Mouse (Mus musculus): ENCODE measurements around the gene Krt34.

Gene Krt34

GRCm38 (mm10) chr11:100041454-100041853 is at the start of gene Krt34:
Gene Krt34 (minus strand): TSS chr11:100041554.
- DNase-seq, result no peak

- DNase-seq, result no peak
Observed at GRCm38 (mm10) chr11:100088378-100089025, 47.1 kb upstream of the Krt34 start.

GRCm38 (mm10) chr11:100087861-100088260 is 46.5 kb upstream of the Krt34 start, which contains the start of gene Krt32:
Gene Krt32 (minus strand): TSS chr11:100088226.
- no peak for DNase-seq

GRCm38 (mm10) chr11:100073873-100074272 is 32.5 kb upstream of the Krt34 start:
- no peak for DNase-seq

GRCm38 (mm10) chr11:100067293-100068036 is 26.1 kb upstream of the Krt34 start:
- DNase-seq, result no peak

GRCm38 (mm10) chr11:100066236-100067010 is 25.1 kb upstream of the Krt34 start:
- no peak for DNase-seq

GRCm38 (mm10) chr11:100058875-100059274 is 17.5 kb upstream of the Krt34 start:
- no peak for DNase-seq

GRCm38 (mm10) chr11:100055686-100056655 is 14.6 kb upstream of the Krt34 start:
- DNase-seq, result no peak

- DNase-seq, result no peak
Observed at GRCm38 (mm10) chr11:100050451-100050850, 9.1 kb upstream of the Krt34 start, which contains the start of gene Krt31. Gene Krt31 (minus strand): TSS chr11:100050551.

- DNase-seq, result no peak
Observed at GRCm38 (mm10) chr11:100047193-100047592, 5.8 kb upstream of the Krt34 start.

GRCm38 (mm10) chr11:100046303-100046866 is 5.0 kb upstream of the Krt34 start:
- DNase-seq, result no peak

GRCm38 (mm10) chr11:100029768-100030167 is 11.6 kb downstream of the Krt34 start, which contains the start of gene Krt33b:
Gene Krt33b (minus strand): TSS chr11:100029868.
- no peak for DNase-seq

GRCm38 (mm10) chr11:100021438-100021837 is 19.9 kb downstream of the Krt34 start:
- DNase-seq, result no peak

- no peak for DNase-seq
Observed at GRCm38 (mm10) chr11:100019466-100019865, 21.9 kb downstream of the Krt34 start.

- DNase-seq, result no peak
Observed at GRCm38 (mm10) chr11:100016112-100016511, 25.2 kb downstream of the Krt34 start, which contains the start of gene Krt33a. Gene Krt33a (minus strand): TSS chr11:100016212.

- DNase-seq, result no peak
Observed at GRCm38 (mm10) chr11:100013691-100014171, 27.6 kb downstream of the Krt34 start.

GRCm38 (mm10) chr11:100010682-100011081 is 30.7 kb downstream of the Krt34 start:
- no peak for DNase-seq

- no peak for DNase-seq
Observed at GRCm38 (mm10) chr11:100008336-100008735, 33.0 kb downstream of the Krt34 start.

GRCm38 (mm10) chr11:100006624-100007023 is 34.7 kb downstream of the Krt34 start:
- peak; percentile 5 to 18 for DNase-seq

- no peak for DNase-seq
Observed at GRCm38 (mm10) chr11:100005905-100006304, 35.4 kb downstream of the Krt34 start.

- peak; percentile 24 to 25 for DNase-seq
Observed at GRCm38 (mm10) chr11:100004846-100005245, 36.5 kb downstream of the Krt34 start.
